In the genomic region with DNA sequence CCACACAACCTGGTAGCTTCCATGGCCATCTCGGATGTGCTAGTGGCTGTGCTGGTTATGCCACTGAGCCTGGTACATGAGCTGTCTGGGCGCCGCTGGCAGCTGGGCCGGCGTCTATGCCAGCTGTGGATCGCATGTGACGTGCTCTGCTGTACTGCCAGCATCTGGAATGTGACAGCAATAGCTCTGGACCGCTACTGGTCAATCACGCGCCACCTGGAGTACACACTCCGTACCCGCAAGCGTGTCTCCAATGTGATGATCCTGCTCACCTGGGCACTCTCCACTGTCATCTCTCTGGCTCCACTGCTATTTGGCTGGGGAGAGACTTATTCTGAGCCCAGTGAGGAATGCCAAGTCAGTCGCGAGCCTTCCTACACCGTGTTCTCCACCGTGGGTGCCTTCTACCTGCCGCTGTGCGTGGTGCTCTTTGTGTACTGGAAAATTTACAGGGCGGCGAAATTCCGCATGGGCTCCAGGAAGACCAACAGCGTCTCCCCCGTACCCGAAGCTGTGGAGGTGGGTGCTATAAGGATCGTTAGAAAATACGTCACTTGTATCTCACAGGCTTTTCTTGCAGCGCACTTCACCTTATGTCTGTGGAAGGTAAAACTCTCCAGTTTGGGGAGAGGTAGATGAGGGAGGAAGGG, we compare ENCODE assay signal across 12 mouse cellular contexts. TPM values are rescaled to one million over a fixed set of nuclear protein-coding genes. Genes with fewer than 3 reads are reported as not detected.
DNase-seq lines count a peak whose midpoint lies in the region; ATAC-seq and TF ChIP-seq lines count a peak whose summit lies in the region.
"Had no signal": no experiment of that assay in that cellular context is flagged by ENCODE, and none has a peak within 500 bp of the region (broad histone marks: within the 10 kb centered on the region; RNA-seq: fewer than 3 reads in every experiment).

No protein-coding gene starts in this region.

- H3K9ac ChIP-seq in midbrain, embryonic 12.5 days (replicated peaks): no peak overlapping the region
- H3K9ac ChIP-seq: embryonic facial prominence, embryonic 15.5 days; heart, embryonic 13.5 days had no signal

- TF ChIP-seq POLR2A in cortical plate, adult 2 months (IDR thresholded peaks at IDR 0.05; ENCODE audit: extremely low read depth, insufficient read depth, low read length): 0 out of 2 replicates have a peak, but pooled peaks have one; percentile 4

- no peak for TF ChIP-seq CTCF in cortical plate, adult 2 months (IDR thresholded peaks at IDR 0.05; ENCODE audit: extremely low read depth, insufficient read depth, low read length)

- 74% methylated on average over 28 of the region's 28 CpGs for WGBS in midbrain, embryonic 12.5 days
- 78% methylated on average over 28 of the region's 28 CpGs for WGBS in midbrain, embryonic 10.5 days

- DNase-seq in midbrain, embryonic 10.5 days (ENCODE audit: low spot score): no peak
- peak; percentile 9 to 24 for DNase-seq in left cerebral cortex, postnatal 10 days (ENCODE audit: extremely low spot score in 1 of 2, low spot score in 2 of 2)
- DNase-seq in right cerebral cortex, postnatal 4 days: peak; percentile 11
- no peak for DNase-seq in liver
- no peak for DNase-seq in urinary bladder, postnatal 25 days (ENCODE audit: low spot score)
- no peak for DNase-seq in kidney, postnatal 25 days
- DNase-seq: adrenal gland, postnatal 14 days; lung, postnatal 14 days had no signal

- H3K9me3 ChIP-seq in midbrain, embryonic 12.5 days: no peaks in the 10 kb centered on the region
- no peaks in the 10 kb centered on the region for H3K9me3 ChIP-seq in midbrain, embryonic 10.5 days (replicated peaks)
- H3K9me3 ChIP-seq: embryonic facial prominence, embryonic 15.5 days; heart, embryonic 13.5 days had no signal

- H3K4me2 ChIP-seq in midbrain, embryonic 12.5 days (replicated peaks): peak overlapping the region; percentile 67; the same call in 1 of the 2 replicates
- H3K4me2 ChIP-seq: embryonic facial prominence, embryonic 15.5 days had no signal

- no peak overlapping the region for H3K27ac ChIP-seq in midbrain, embryonic 12.5 days (replicated peaks)
- H3K27ac ChIP-seq in midbrain, embryonic 10.5 days (replicated peaks): no peak overlapping the region
- H3K27ac ChIP-seq in cortical plate, adult 2 months (ENCODE audit: insufficient read depth, low read length): peak overlapping the region; percentile 83; the same call in 1 of the 2 replicates
- H3K27ac ChIP-seq: embryonic facial prominence, embryonic 15.5 days; heart, embryonic 13.5 days had no signal

- intact Hi-C loops in left cerebral cortex, postnatal 10 days (cut with DNase I): loop anchor here (5.0 to 10.0 kb wide), 2 partner anchors 50 to 232 kb away; partner anchors contain the start of genes Insig1 and Paxip1

- H3K4me3 ChIP-seq in midbrain, embryonic 12.5 days: no peak overlapping the region
- H3K4me3 ChIP-seq in midbrain, embryonic 10.5 days: no peak overlapping the region
- H3K4me3 ChIP-seq in cortical plate, adult 2 months (ENCODE audit: insufficient read depth, low read length): peak overlapping the region; percentile 88
- H3K4me3 ChIP-seq: embryonic facial prominence, embryonic 15.5 days; heart, embryonic 13.5 days had no signal

- no peaks in the 10 kb centered on the region for H3K36me3 ChIP-seq in midbrain, embryonic 12.5 days
- no peaks in the 10 kb centered on the region for H3K36me3 ChIP-seq in midbrain, embryonic 10.5 days
- H3K36me3 ChIP-seq: embryonic facial prominence, embryonic 15.5 days; heart, embryonic 13.5 days had no signal

- no peak for ATAC-seq in midbrain, embryonic 12.5 days (ENCODE audit: low FRiP score, low read depth)

- H3K27me3 ChIP-seq in midbrain, embryonic 12.5 days: peaks cover 24% of the 10 kb centered on the region
- H3K27me3 ChIP-seq in midbrain, embryonic 10.5 days (ENCODE audit: low read depth, poor library complexity, severe bottlenecking): peaks cover 25% of the 10 kb centered on the region

- peaks cover 5% of the 10 kb centered on the region; the same call in 1 of the 2 replicates for H3K4me1 ChIP-seq in midbrain, embryonic 12.5 days
- peaks cover 15% of the 10 kb centered on the region for H3K4me1 ChIP-seq in midbrain, embryonic 10.5 days
- H3K4me1 ChIP-seq in cortical plate, adult 2 months (ENCODE audit: control insufficient read depth, insufficient read depth, low read length): peaks cover 3% of the 10 kb centered on the region
- H3K4me1 ChIP-seq: heart, embryonic 13.5 days had no signal

RNA-seq across cellular contexts. Expression of gene Htr5a, which starts 0.8 kb away (rescaled TPM):
- polyA plus RNA-seq in midbrain, embryonic 12.5 days (2016; fragmentation: Nextera tagmentation; extraction: Ambion mirVana): 0.16 and 0.17 TPM in 2 replicates
- 0.02 TPM in 1 of 2 replicates, not detected in the other for polyA plus RNA-seq in midbrain, embryonic 10.5 days (2016; fragmentation: Nextera tagmentation; extraction: Ambion mirVana)
- polyA plus RNA-seq in cortical plate, adult 2 months (2012; rRNA removed): 8.7 and 9.9 TPM in 2 replicates
- 10 to 100 TPM; 12.8 to 12.9 TPM for total RNA-seq in left cerebral cortex, postnatal 10 days (2021)
- total RNA-seq: adrenal gland, postnatal 14 days had no signal
- polyA plus RNA-seq: embryonic facial prominence, embryonic 15.5 days; heart, embryonic 13.5 days had no signal

RNA-seq across cellular contexts. Expression of gene Paxip1, which starts 51.3 kb away (rescaled TPM):
- polyA plus RNA-seq in midbrain, embryonic 12.5 days (2016; fragmentation: Nextera tagmentation; extraction: Ambion mirVana): 42.2 and 51.2 TPM in 2 replicates
- 56.6 and 58.1 TPM in 2 replicates for polyA plus RNA-seq in midbrain, embryonic 10.5 days (2016; fragmentation: Nextera tagmentation; extraction: Ambion mirVana)
- polyA plus RNA-seq in cortical plate, adult 2 months (2012; rRNA removed): 33.2 and 33.4 TPM in 2 replicates
- total RNA-seq in left cerebral cortex, postnatal 10 days (2021): 10 to 100 TPM; 38.1 to 44.9 TPM

Comparison
In these comparisons a context has a peak if more than half of its experiments do, and no peak if none do; other contexts are left out.
1. DNase-seq: peak in left cerebral cortex, postnatal 10 days (2 of 2) and right cerebral cortex, postnatal 4 days (single experiment); none in midbrain, embryonic 10.5 days (single experiment), liver (single experiment), urinary bladder, postnatal 25 days (single experiment) and kidney, postnatal 25 days (0 of 2).